Mouse (Mus musculus): ENCODE results near the gene Grip1. TPM values are rescaled to one million over a fixed set of nuclear protein-coding genes. Genes with fewer than 3 reads are reported as not detected.
A peak's percentile ranks its signal among the peaks of the same experiment; 100 is the strongest.

The Grip1 gene
- polyA plus RNA-seq, 1 experiment, result 1.1 TPM

DNA sequence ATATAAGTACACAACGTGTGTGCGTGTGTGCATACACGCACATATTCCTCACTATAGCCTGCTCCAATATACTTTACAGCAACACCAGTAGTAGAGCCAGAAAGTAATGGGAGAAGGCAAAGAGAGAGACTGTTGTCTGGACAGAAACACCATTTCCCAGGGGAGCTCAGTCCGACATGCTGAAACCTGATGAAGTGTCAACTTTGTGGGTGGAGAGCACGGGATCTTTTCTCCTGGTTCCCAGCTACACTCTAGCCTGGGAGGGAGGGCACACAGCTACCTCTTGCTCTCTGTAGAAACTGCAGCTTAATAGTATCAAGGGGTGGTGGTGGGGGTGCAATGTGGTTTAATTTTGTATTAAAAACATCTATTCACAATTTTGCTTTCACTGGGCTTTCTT, 143.2 kb downstream of the Grip1 start:
- TF ChIP-seq POLR2A (IDR thresholded peaks at IDR 0.05; ENCODE audit: low read depth, low read length) (no peak), CTCF (IDR thresholded peaks at IDR 0.05; ENCODE audit: borderline replicate concordance, insufficient read depth, low read length) (no peak)
- H3K4me1 ChIP-seq (ENCODE audit: control insufficient read depth, insufficient read depth, low read length), result no peaks in the 10 kb centered on the region
- H3K4me3 ChIP-seq (ENCODE audit: insufficient read depth, low read length), result no peak overlapping the region
- no peak overlapping the region for H3K27ac ChIP-seq (ENCODE audit: insufficient read depth, low read length)

DNA sequence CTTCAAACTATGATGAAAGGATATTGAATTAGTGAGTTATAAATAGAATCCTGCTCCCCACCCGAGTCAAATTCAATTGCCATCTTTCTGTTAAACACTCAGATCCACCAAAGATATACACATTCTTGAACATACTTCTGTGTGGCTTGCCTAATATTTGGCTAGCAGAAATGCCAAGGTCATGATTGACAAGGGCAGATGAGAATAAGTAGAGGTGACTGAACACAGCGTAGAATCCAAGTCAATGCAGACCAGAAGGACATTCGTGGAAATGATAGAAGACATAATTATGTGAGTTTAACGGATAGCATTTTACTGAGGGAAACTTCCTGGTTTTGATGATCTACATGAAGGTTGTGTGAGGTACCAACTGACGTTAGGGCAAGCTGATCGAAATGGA, 153.9 kb downstream of the Grip1 start:
- no peak for TF ChIP-seq CTCF (IDR thresholded peaks at IDR 0.05; ENCODE audit: borderline replicate concordance, insufficient read depth, low read length)
- Histone ChIP-seq H3K27ac (ENCODE audit: insufficient read depth, low read length) (no peak overlapping the region), H3K4me1 (ENCODE audit: control insufficient read depth, insufficient read depth, low read length) (no peaks in the 10 kb centered on the region), H3K4me3 (ENCODE audit: insufficient read depth, low read length) (no peak overlapping the region)

GRCm38 (mm10) chr10:119608998-119609397, 155.4 kb downstream of the Grip1 start:
- Histone ChIP-seq H3K4me1 (ENCODE audit: control insufficient read depth, insufficient read depth, low read length) (no peaks in the 10 kb centered on the region), H3K4me3 (ENCODE audit: insufficient read depth, low read length) (no peak overlapping the region), H3K27ac (ENCODE audit: insufficient read depth, low read length) (no peak overlapping the region)
- TF ChIP-seq POLR2A (IDR thresholded peaks at IDR 0.05; ENCODE audit: low read depth, low read length), result no peak
- no peak for TF ChIP-seq CTCF (IDR thresholded peaks at IDR 0.05; ENCODE audit: borderline replicate concordance, insufficient read depth, low read length)

DNA sequence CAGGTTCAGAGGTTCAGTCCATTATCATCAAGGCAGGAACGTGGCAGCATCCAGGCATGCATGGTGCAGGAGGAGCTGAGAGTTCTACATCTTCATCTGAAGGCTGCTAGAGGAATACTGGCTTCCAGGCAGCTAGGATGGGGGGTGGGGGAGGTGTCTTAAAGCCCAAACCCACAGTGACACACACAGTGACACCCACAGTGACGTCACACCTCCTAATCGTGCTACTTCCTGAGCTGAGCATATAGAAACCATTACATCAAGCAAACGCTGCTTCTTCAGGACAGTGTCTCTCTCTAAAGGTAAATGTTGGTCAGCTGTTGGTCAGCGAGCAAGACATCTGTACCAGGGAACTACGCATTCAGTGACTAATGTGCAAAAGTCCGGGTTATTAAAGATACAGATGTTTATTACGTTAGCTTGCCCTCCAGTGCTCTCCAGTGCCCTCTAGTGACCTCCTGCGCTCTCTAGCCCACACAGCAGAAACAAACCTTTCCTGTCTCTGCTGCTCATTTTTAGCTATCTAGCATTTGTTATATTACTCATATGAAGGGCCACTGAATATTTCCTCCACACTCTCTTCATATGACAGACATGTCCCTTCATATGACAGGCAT, 156.8 kb downstream of the Grip1 start:
- Histone ChIP-seq H3K4me1 (ENCODE audit: control insufficient read depth, insufficient read depth, low read length) (peaks cover 3% of the 10 kb centered on the region; the same call in 1 of the 2 replicates), H3K4me3 (ENCODE audit: insufficient read depth, low read length) (no peak overlapping the region), H3K27ac (ENCODE audit: insufficient read depth, low read length) (no peak overlapping the region)
- no peak for TF ChIP-seq POLR2A (IDR thresholded peaks at IDR 0.05; ENCODE audit: low read depth, low read length)
- TF ChIP-seq CTCF (IDR thresholded peaks at IDR 0.05; ENCODE audit: borderline replicate concordance, insufficient read depth, low read length), result peak; percentile 71; the same call in 1 of the 2 replicates

DNA sequence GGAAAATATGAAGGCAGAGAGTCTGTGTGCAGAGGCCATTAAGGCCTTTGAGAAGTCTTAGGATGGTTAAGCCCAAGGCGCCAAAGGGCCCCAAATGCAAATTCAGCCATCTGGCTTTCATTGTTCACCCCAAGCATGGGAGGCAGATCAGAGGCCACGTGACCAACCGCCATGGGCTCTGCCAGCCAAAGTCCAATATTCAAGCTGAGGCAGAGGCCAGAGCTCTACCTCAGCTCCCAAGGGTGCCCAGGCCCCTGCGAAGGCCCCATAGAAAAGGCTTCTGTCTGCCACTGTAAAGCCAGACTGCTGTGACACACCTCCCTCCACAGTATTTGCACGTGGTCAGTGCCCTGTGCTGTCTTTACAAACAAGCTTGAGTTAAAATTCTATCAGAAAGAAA, 158.4 kb downstream of the Grip1 start:
- no peak overlapping the region for H3K27ac ChIP-seq (ENCODE audit: insufficient read depth, low read length)
- no peak for TF ChIP-seq CTCF (IDR thresholded peaks at IDR 0.05; ENCODE audit: borderline replicate concordance, insufficient read depth, low read length)
- TF ChIP-seq POLR2A (IDR thresholded peaks at IDR 0.05; ENCODE audit: low read depth, low read length), result no peak
- peaks cover 6% of the 10 kb centered on the region for H3K4me1 ChIP-seq (ENCODE audit: control insufficient read depth, insufficient read depth, low read length)
- H3K4me3 ChIP-seq (ENCODE audit: insufficient read depth, low read length), result no peak overlapping the region

GRCm38 (mm10) chr10:119614726-119615125, 161.1 kb downstream of the Grip1 start:
- TF ChIP-seq CTCF (IDR thresholded peaks at IDR 0.05; ENCODE audit: borderline replicate concordance, insufficient read depth, low read length) (no peak), POLR2A (IDR thresholded peaks at IDR 0.05; ENCODE audit: low read depth, low read length) (no peak)
- Histone ChIP-seq H3K4me3 (ENCODE audit: insufficient read depth, low read length) (no peak overlapping the region), H3K4me1 (ENCODE audit: control insufficient read depth, insufficient read depth, low read length) (peaks cover 6% of the 10 kb centered on the region), H3K27ac (ENCODE audit: insufficient read depth, low read length) (no peak overlapping the region)

DNA sequence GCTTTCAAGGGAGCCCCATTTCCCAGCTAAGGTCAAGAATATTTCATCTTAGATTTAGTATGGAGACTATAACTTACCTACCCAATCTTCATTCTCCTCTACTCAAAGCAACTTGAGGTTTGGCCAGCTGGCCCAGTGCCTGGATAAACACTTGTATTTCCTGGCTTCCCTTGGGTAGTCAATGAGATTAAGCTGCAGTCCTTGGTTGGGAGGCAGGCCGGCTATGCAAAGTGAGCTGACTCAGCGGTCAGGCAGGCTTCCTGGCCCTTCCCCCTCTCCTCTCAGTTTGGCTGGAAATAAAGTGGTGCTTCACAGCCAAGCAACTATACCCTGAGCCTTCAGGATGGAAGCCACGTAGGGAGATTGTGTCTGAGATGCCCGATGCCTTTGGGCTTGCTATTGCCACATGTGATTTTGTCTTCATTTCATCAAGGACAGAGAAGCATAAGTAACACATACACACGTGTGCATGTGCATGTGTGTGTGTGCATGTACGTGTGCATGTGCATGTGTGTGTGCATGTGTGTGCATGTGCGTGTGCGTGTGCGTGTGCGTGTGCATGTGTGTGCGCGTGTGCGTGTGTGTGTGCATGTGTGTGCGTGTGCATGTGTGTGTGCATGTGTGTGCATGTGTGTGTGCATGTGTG, 161.7 kb downstream of the Grip1 start:
- Histone ChIP-seq H3K4me1 (ENCODE audit: control insufficient read depth, insufficient read depth, low read length) (peaks cover 6% of the 10 kb centered on the region), H3K27ac (ENCODE audit: insufficient read depth, low read length) (no peak overlapping the region), H3K4me3 (ENCODE audit: insufficient read depth, low read length) (no peak overlapping the region)
- TF ChIP-seq POLR2A (IDR thresholded peaks at IDR 0.05; ENCODE audit: low read depth, low read length) (no peak), CTCF (IDR thresholded peaks at IDR 0.05; ENCODE audit: borderline replicate concordance, insufficient read depth, low read length) (peak; percentile 42; the same call in 1 of the 2 replicates)

- Histone ChIP-seq H3K27ac (ENCODE audit: insufficient read depth, low read length) (no peak overlapping the region), H3K4me3 (ENCODE audit: insufficient read depth, low read length) (no peak overlapping the region), H3K4me1 (ENCODE audit: control insufficient read depth, insufficient read depth, low read length) (peaks cover 6% of the 10 kb centered on the region)
- TF ChIP-seq CTCF (IDR thresholded peaks at IDR 0.05; ENCODE audit: borderline replicate concordance, insufficient read depth, low read length), result no peak
- TF ChIP-seq POLR2A (IDR thresholded peaks at IDR 0.05; ENCODE audit: low read depth, low read length), result no peak
These were observed 162.4 kb downstream of the Grip1 start for GRCm38 (mm10) chr10:119616078-119616477.

DNA sequence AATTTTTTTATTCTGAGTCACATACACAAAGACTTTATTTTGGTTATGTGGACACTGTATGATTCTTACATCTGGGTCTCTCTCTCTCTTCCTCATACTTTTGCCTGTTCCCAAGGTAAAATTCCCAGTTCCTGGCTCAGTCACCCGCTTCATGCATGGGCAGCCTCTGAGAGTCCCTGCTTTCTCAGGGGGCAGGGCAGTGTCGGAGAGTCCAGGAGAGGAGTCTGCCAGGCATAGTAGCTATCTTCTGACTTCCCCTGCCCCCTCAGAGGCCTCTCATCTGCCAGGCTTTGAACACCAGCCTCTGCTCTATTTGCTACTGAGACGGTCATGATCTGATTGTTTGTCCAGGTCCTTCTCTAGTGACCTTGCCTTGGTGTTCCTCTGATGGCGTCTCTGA, 175.0 kb downstream of the Grip1 start:
- Histone ChIP-seq H3K4me1 (ENCODE audit: control insufficient read depth, insufficient read depth, low read length) (peaks cover 3% of the 10 kb centered on the region; the same call in 1 of the 2 replicates), H3K4me3 (ENCODE audit: insufficient read depth, low read length) (no peak overlapping the region), H3K27ac (ENCODE audit: insufficient read depth, low read length) (no peak overlapping the region)
- TF ChIP-seq CTCF (IDR thresholded peaks at IDR 0.05; ENCODE audit: borderline replicate concordance, insufficient read depth, low read length) (no peak), POLR2A (IDR thresholded peaks at IDR 0.05; ENCODE audit: low read depth, low read length) (no peak)

DNA sequence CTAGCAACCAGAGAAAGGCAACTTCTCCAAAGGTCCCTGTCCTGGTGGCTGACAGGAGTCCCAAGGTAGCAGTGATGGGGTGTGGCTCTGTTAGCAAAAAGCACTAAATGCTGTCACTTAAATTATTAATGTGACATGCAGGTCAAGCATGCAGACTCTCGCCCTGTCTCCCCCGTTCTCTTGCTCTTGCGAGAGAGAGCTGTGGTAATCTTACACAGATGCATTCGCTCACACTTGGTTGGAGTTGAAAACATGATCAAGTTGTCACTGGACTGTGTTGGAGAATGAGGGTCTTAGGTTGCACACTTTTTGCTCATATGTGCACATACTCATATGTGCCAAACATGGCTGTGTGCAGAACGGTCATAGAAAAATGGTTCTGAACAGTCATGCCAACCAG, 176.8 kb downstream of the Grip1 start:
- H3K4me3 ChIP-seq (ENCODE audit: insufficient read depth, low read length), result no peak overlapping the region
- TF ChIP-seq CTCF (IDR thresholded peaks at IDR 0.05; ENCODE audit: borderline replicate concordance, insufficient read depth, low read length) (no peak), POLR2A (IDR thresholded peaks at IDR 0.05; ENCODE audit: low read depth, low read length) (no peak)

More for the DNA sequence above, 176.8 kb downstream of the Grip1 start:
- H3K27ac ChIP-seq (ENCODE audit: insufficient read depth, low read length), result no peak overlapping the region
- H3K4me1 ChIP-seq (ENCODE audit: control insufficient read depth, insufficient read depth, low read length), result peaks cover 3% of the 10 kb centered on the region; the same call in 1 of the 2 replicates
